Comparison of ENCODE assay signal across 8 mouse cellular contexts in genomic region chr11:22286885-22287512, GRCm38 (mm10). TPM values are rescaled to one million over a fixed set of nuclear protein-coding genes. Genes with fewer than 3 reads are reported as not detected.
DNase-seq lines count a peak whose midpoint lies in the region; ATAC-seq and TF ChIP-seq lines count a peak whose summit lies in the region.

No protein-coding gene starts in this region.

- peak overlapping the region; percentile 99 for H3K4me3 ChIP-seq in ES-Bruce4 (ENCODE audit: low read depth, low read length)
- peak overlapping the region; percentile 70 for H3K4me3 ChIP-seq in forebrain, embryonic 13.5 days
- peak overlapping the region; percentile 81 for H3K4me3 ChIP-seq in liver, postnatal 0 days (ENCODE audit: low read depth, low read length)
- H3K4me3 ChIP-seq in neural tube, embryonic 14.5 days (ENCODE audit: low read depth, low read length), result peak overlapping the region; percentile 57

- H3K9ac ChIP-seq in ES-Bruce4 (ENCODE audit: low read depth, poor library complexity, severe bottlenecking), result peak overlapping the region; percentile 86
- H3K9ac ChIP-seq in forebrain, embryonic 13.5 days, result peak overlapping the region; percentile 86
- peak overlapping the region; percentile 79 for H3K9ac ChIP-seq in liver, postnatal 0 days (replicated peaks)
- H3K9ac ChIP-seq in neural tube, embryonic 14.5 days (replicated peaks; ENCODE audit: low read depth, low read length), result peak overlapping the region; percentile 90

- H3K4me1 ChIP-seq in ES-Bruce4 (ENCODE audit: control insufficient read depth, insufficient read depth, low read length), result no peaks in the 10 kb centered on the region
- H3K4me1 ChIP-seq in forebrain, embryonic 13.5 days, result peaks cover 37% of the 10 kb centered on the region
- peaks cover 21% of the 10 kb centered on the region for H3K4me1 ChIP-seq in liver, postnatal 0 days (ENCODE audit: insufficient read depth)
- peaks cover 32% of the 10 kb centered on the region for H3K4me1 ChIP-seq in neural tube, embryonic 14.5 days (ENCODE audit: control insufficient read depth, insufficient read depth, low read length)

- no peaks in the 10 kb centered on the region for H3K9me3 ChIP-seq in ES-Bruce4 (replicated peaks; ENCODE audit: control insufficient read depth, insufficient read depth, low read length, poor library complexity, severe bottlenecking)
- H3K9me3 ChIP-seq in forebrain, embryonic 13.5 days (replicated peaks), result no peaks in the 10 kb centered on the region
- no peaks in the 10 kb centered on the region for H3K9me3 ChIP-seq in liver, postnatal 0 days (ENCODE audit: low read length)
- no peaks in the 10 kb centered on the region for H3K9me3 ChIP-seq in neural tube, embryonic 14.5 days (ENCODE audit: control insufficient read depth, low read length)

- TF ChIP-seq POLR2A in ES-Bruce4 (IDR thresholded peaks at IDR 0.05; ENCODE audit: insufficient read depth, low read length), result peak; percentile 31

- intact Hi-C loops in heart, postnatal 10 days (cut with DNase I), result loop anchor here (5.0 kb wide), 2 partner anchors 330 to 695 kb away; partner anchors contain the start of genes Commd1 and Gm28048

- peak overlapping the region; percentile 85 for H3K4me2 ChIP-seq in forebrain, embryonic 13.5 days
- H3K4me2 ChIP-seq in liver, postnatal 0 days (ENCODE audit: low read depth, low read length), result peak overlapping the region; percentile 97
- H3K4me2 ChIP-seq in neural tube, embryonic 14.5 days (ENCODE audit: low read depth, low read length), result peak overlapping the region; percentile 84

- TF ChIP-seq CTCF in ES-Bruce4 (IDR thresholded peaks at IDR 0.05; ENCODE audit: low read depth, low read length), result no peak
- TF ChIP-seq CTCF in liver, postnatal 0 days (IDR thresholded peaks at IDR 0.05; ENCODE audit: low read depth), result no peak

- DNase-seq in heart, postnatal 10 days, result peak; percentile 98
- DNase-seq in large intestine, adult 2 months (ENCODE audit: low read depth, low spot score), result peak; percentile 92
- peak; percentile 93 for DNase-seq in liver, postnatal 0 days
- DNase-seq in testis, postnatal 10 days (ENCODE audit: low spot score), result peak; percentile 95

- TF ChIP-seq EP300 in ES-Bruce4 (IDR thresholded peaks at IDR 0.05; ENCODE audit: insufficient read depth, low read depth, low read length), result no peak
- peak; percentile 48; the same call in 1 of the 2 replicates for TF ChIP-seq EP300 in liver, postnatal 0 days (IDR thresholded peaks at IDR 0.05; ENCODE audit: low read depth)

- ATAC-seq in cerebellum, adult (ENCODE audit: insufficient number of reproducible peaks, low FRiP score, low TSS enrichment), result peak; percentile 97
- ATAC-seq in forebrain, embryonic 13.5 days, result peak; percentile 100
- peak; percentile 99 for ATAC-seq in liver, postnatal 0 days
- peak; percentile 99 for ATAC-seq in neural tube, embryonic 14.5 days (ENCODE audit: low read depth)

- H3K36me3 ChIP-seq in ES-Bruce4 (ENCODE audit: control insufficient read depth, insufficient read depth, low read length, poor library complexity, severe bottlenecking), result no peaks in the 10 kb centered on the region
- H3K36me3 ChIP-seq in forebrain, embryonic 13.5 days (ENCODE audit: poor library complexity, severe bottlenecking), result peaks cover 9% of the 10 kb centered on the region
- H3K36me3 ChIP-seq in liver, postnatal 0 days (replicated peaks; ENCODE audit: insufficient read depth, low read length), result no peaks in the 10 kb centered on the region
- H3K36me3 ChIP-seq in neural tube, embryonic 14.5 days (ENCODE audit: control insufficient read depth, insufficient read depth, low read length), result no peaks in the 10 kb centered on the region

- peak overlapping the region; percentile 79 for H3K27ac ChIP-seq in ES-Bruce4 (ENCODE audit: insufficient read depth, low read length)
- peak overlapping the region; percentile 84 for H3K27ac ChIP-seq in forebrain, embryonic 13.5 days
- peak overlapping the region; percentile 85 for H3K27ac ChIP-seq in liver, postnatal 0 days (ENCODE audit: low read depth)
- peak overlapping the region; percentile 93 for H3K27ac ChIP-seq in neural tube, embryonic 14.5 days (ENCODE audit: low read depth, low read length)

- H3K27me3 ChIP-seq in ES-Bruce4 (ENCODE audit: control insufficient read depth, insufficient read depth, low read length, poor library complexity, severe bottlenecking), result no peaks in the 10 kb centered on the region
- H3K27me3 ChIP-seq in forebrain, embryonic 13.5 days, result no peaks in the 10 kb centered on the region
- H3K27me3 ChIP-seq in liver, postnatal 0 days (ENCODE audit: insufficient read depth, low read length), result no peaks in the 10 kb centered on the region
- no peaks in the 10 kb centered on the region for H3K27me3 ChIP-seq in neural tube, embryonic 14.5 days (ENCODE audit: control insufficient read depth, insufficient read depth, low read length)

- WGBS in forebrain, embryonic 13.5 days, result under 1% methylated on average over 36 of the region's 43 CpGs
- WGBS in large intestine, adult 2 months, result 1% methylated on average over 41 of the region's 43 CpGs
- WGBS in liver, postnatal 0 days (ENCODE audit: insufficient replicate concordance), result 2% methylated on average over 43 of the region's 43 CpGs
- WGBS in neural tube, embryonic 14.5 days, result under 1% methylated on average over 38 of the region's 43 CpGs

RNA-seq across cellular contexts. Expression of gene Ehbp1, which starts 55.1 kb away (rescaled TPM):
- polyA plus RNA-seq in ES-Bruce4 (2011; ENCODE audit: insufficient read depth, insufficient read length, low read depth, missing spikeins), result 24.0 and 29.1 TPM in 2 replicates
- polyA plus RNA-seq in forebrain, embryonic 13.5 days (2015; fragmentation: Nextera tagmentation; extraction: Ambion mirVana), result 14.6 and 17.8 TPM in 2 replicates
- 100 to 1,000 TPM; 100 to 119 TPM for total RNA-seq in heart, postnatal 10 days (2021)
- polyA plus RNA-seq in large intestine, adult 2 months (2012; rRNA removed), result 0.82 and 1.6 TPM in 2 replicates
- 1.4 and 1.9 TPM in 2 replicates for polyA plus RNA-seq in liver, postnatal 0 days (2015; fragmentation: Nextera tagmentation; extraction: Ambion mirVana)
- 24.6 and 35.2 TPM in 2 replicates for polyA plus RNA-seq in neural tube, embryonic 14.5 days (2014; fragmentation: Nextera tagmentation; extraction: Ambion mirVana)

Comparison
In these comparisons a context has a peak if more than half of its experiments do, and no peak if none do; other contexts are left out.
1. Peak in every context shown above with its lines: DNase-seq, ATAC-seq, H3K4me3 ChIP-seq and H3K27ac ChIP-seq.